Mouse (Mus musculus): Measurements from ENCODE around the gene Cmtm4. TPM values are rescaled to one million over a fixed set of nuclear protein-coding genes. Genes with fewer than 3 reads are reported as not detected.

Cmtm4 gene
- total RNA-seq, 1 experiment: 21.3 TPM

DNA sequence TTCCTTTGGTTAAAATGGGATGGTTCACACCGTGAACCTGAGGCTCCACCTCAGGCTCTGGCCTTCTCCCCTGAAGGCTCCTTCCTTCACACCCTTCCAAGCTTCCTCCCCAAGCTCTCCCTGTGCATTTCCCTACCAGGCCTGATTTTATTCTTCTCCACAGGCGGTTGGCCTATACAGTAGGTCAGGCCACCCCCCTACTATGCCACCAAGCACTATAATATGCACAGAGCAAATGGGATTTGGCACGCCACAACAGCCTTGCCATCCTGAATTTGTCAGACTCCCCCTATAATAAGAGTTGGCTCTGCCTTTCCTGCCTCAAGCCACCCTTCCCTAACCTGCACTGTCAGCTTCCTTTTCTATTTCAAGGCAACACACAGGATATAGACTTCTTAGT is 37.0 kb downstream of the Cmtm4 start:
- in situ Hi-C loops (cut with MboI; ENCODE audit: low sequenced_read_pairs in 2 of 2, unreplicated experiment in 2 of 2): no loop called here
- TF ChIP-seq CHD2 (IDR thresholded peaks at IDR 0.05; ENCODE audit: low read depth, low read length) (no peak), ZNF384 (IDR thresholded peaks at IDR 0.05; ENCODE audit: low read depth, low read length) (no peak), HCFC1 (IDR thresholded peaks at IDR 0.05; ENCODE audit: borderline replicate concordance, insufficient read depth, low read length) (no peak), ZC3H11A (IDR thresholded peaks at IDR 0.05; ENCODE audit: borderline replicate concordance, low read depth, low read length) (no peak), MAFK (IDR thresholded peaks at IDR 0.05; ENCODE audit: insufficient read depth, low read depth, low read length) (no peak)
- H3K9ac ChIP-seq (ENCODE audit: insufficient read depth, low read depth, low read length, poor library complexity, severe bottlenecking): no peak overlapping the region
- H3K27ac ChIP-seq (ENCODE audit: insufficient read depth, low read depth, low read length, poor library complexity, severe bottlenecking): no peak overlapping the region
- no peak overlapping the region for H3K4me3 ChIP-seq (ENCODE audit: insufficient read depth in 1 of 2, low read depth in 1 of 2, low read length in 2 of 2, poor library complexity in 1 of 2, severe bottlenecking in 1 of 2)
- peaks cover 17% of the 10 kb centered on the region for H3K36me3 ChIP-seq (ENCODE audit: control insufficient read depth, insufficient read depth, low read length, poor library complexity, severe bottlenecking)
- H3K9me3 ChIP-seq (ENCODE audit: control insufficient read depth, insufficient read depth, low read depth, low read length): no peaks in the 10 kb centered on the region
- H3K4me1 ChIP-seq (ENCODE audit: control insufficient read depth in 2 of 2, insufficient read depth in 2 of 2, low read length in 2 of 2, poor library complexity in 1 of 2): peaks cover 0 to 7% of the 10 kb centered on the region in 2 experiments; a peak in 1 of 4 replicates
- no peak for DNase-seq (ENCODE audit: low read depth, low spot score)

DNA sequence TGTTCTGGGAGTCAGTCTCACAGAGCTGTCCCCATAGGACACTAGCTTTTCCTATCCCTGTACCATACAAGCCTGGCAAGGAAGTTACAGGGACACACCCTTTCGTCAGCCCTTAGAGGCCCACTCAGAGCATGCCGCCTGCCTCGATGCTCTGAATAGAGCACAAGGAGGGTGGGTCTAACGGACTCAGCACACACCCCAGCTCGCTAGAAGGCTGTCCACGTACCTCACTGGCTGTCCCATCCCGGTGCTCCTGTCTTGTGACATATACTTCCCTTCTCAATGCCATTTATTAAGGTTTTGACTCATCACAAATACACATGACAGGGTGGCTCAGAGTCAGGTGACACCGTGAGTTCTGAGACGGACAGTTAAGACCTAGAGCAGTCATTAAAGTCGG is 41.1 kb downstream of the Cmtm4 start:
- Histone ChIP-seq H3K9ac (ENCODE audit: insufficient read depth, low read depth, low read length, poor library complexity, severe bottlenecking) (no peak overlapping the region), H3K27ac (ENCODE audit: insufficient read depth, low read depth, low read length, poor library complexity, severe bottlenecking) (no peak overlapping the region), H3K4me1 (ENCODE audit: control insufficient read depth in 2 of 2, insufficient read depth in 2 of 2, low read length in 2 of 2, poor library complexity in 1 of 2) (peaks cover 2 to 9% of the 10 kb centered on the region in 2 experiments; a peak in 2 of 4 replicates), H3K9me3 (ENCODE audit: control insufficient read depth, insufficient read depth, low read depth, low read length) (no peaks in the 10 kb centered on the region), H3K36me3 (ENCODE audit: control insufficient read depth, insufficient read depth, low read length, poor library complexity, severe bottlenecking) (peaks cover 13% of the 10 kb centered on the region), H3K4me3 (ENCODE audit: insufficient read depth in 1 of 2, low read depth in 1 of 2, low read length in 2 of 2, poor library complexity in 1 of 2, severe bottlenecking in 1 of 2) (no peak overlapping the region)
- DNase-seq (ENCODE audit: low read depth, low spot score): no peak
- TF ChIP-seq CHD2 (IDR thresholded peaks at IDR 0.05; ENCODE audit: low read depth, low read length) (no peak), HCFC1 (IDR thresholded peaks at IDR 0.05; ENCODE audit: borderline replicate concordance, insufficient read depth, low read length) (no peak), ZNF384 (IDR thresholded peaks at IDR 0.05; ENCODE audit: low read depth, low read length) (no peak), MAFK (IDR thresholded peaks at IDR 0.05; ENCODE audit: insufficient read depth, low read depth, low read length) (no peak), ZC3H11A (IDR thresholded peaks at IDR 0.05; ENCODE audit: borderline replicate concordance, low read depth, low read length) (no peak)
- in situ Hi-C loops (cut with MboI; ENCODE audit: low sequenced_read_pairs in 2 of 2, unreplicated experiment in 2 of 2): no loop called here

DNA sequence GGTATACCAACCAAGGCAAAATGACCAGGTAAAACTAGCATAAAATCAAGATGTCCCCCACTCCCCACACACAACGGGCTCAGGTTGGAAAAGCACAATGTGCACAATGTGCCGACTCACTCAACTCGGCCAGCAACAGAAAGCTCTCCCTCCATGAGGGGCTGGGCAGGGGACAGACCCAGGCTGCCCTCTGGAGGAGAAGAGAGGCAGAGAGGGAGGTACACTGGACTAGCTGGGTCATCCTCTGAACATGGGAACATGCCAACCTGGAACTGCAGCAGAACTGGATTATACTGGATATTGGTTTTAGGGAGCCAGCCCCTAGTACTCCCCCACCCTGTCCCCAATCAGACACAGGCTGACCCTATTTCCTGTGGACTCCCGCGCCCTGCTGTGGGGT is 42.4 kb downstream of the Cmtm4 start:
- DNase-seq (ENCODE audit: low read depth, low spot score): no peak
- H3K9ac ChIP-seq (ENCODE audit: insufficient read depth, low read depth, low read length, poor library complexity, severe bottlenecking): no peak overlapping the region
- peaks cover 13% of the 10 kb centered on the region for H3K36me3 ChIP-seq (ENCODE audit: control insufficient read depth, insufficient read depth, low read length, poor library complexity, severe bottlenecking)
- peaks cover 2 to 9% of the 10 kb centered on the region in 2 experiments; a peak in 2 of 4 replicates for H3K4me1 ChIP-seq (ENCODE audit: control insufficient read depth in 2 of 2, insufficient read depth in 2 of 2, low read length in 2 of 2, poor library complexity in 1 of 2)
- in situ Hi-C loops (cut with MboI; ENCODE audit: low sequenced_read_pairs in 2 of 2, unreplicated experiment in 2 of 2): no loop called here
- H3K4me3 ChIP-seq (ENCODE audit: insufficient read depth in 1 of 2, low read depth in 1 of 2, low read length in 2 of 2, poor library complexity in 1 of 2, severe bottlenecking in 1 of 2): no peak overlapping the region
- TF ChIP-seq MAFK (IDR thresholded peaks at IDR 0.05; ENCODE audit: insufficient read depth, low read depth, low read length): no peak
- no peak for TF ChIP-seq HCFC1 (IDR thresholded peaks at IDR 0.05; ENCODE audit: borderline replicate concordance, insufficient read depth, low read length)
- TF ChIP-seq CHD2 (IDR thresholded peaks at IDR 0.05; ENCODE audit: low read depth, low read length): no peak
- no peak for TF ChIP-seq ZNF384 (IDR thresholded peaks at IDR 0.05; ENCODE audit: low read depth, low read length)
- TF ChIP-seq ZC3H11A (IDR thresholded peaks at IDR 0.05; ENCODE audit: borderline replicate concordance, low read depth, low read length): no peak
- H3K9me3 ChIP-seq (ENCODE audit: control insufficient read depth, insufficient read depth, low read depth, low read length): no peaks in the 10 kb centered on the region
- H3K27ac ChIP-seq (ENCODE audit: insufficient read depth, low read depth, low read length, poor library complexity, severe bottlenecking): no peak overlapping the region; the same call in 1 of the 2 replicates

DNA sequence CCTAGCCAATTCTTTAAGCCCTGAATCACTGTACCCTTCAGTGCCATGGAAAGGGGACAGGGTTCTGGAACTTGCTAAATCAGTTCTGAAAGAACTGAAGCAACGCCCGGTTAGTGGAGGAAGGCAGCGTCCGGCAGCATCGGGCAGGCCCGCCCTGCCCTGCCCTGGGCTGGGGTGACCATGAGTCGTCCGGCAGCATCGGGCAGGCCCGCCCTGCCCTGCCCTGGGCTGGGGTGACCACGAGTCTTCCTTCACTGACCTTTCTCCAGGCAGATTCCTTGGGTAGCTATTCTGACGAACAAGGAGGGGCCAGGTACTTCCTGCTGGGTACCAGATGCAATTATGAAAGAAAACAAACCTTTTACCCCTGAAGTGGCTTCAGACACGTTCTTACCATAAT is 45.6 kb downstream of the Cmtm4 start:
- peaks cover 18% of the 10 kb centered on the region for H3K36me3 ChIP-seq (ENCODE audit: control insufficient read depth, insufficient read depth, low read length, poor library complexity, severe bottlenecking)
- H3K27ac ChIP-seq (ENCODE audit: insufficient read depth, low read depth, low read length, poor library complexity, severe bottlenecking): no peak overlapping the region
- H3K4me1 ChIP-seq (ENCODE audit: control insufficient read depth in 2 of 2, insufficient read depth in 2 of 2, low read length in 2 of 2, poor library complexity in 1 of 2): peaks cover 2 to 12% of the 10 kb centered on the region in 2 experiments; a peak in 2 of 4 replicates
- TF ChIP-seq ZC3H11A (IDR thresholded peaks at IDR 0.05; ENCODE audit: borderline replicate concordance, low read depth, low read length) (no peak), MAFK (IDR thresholded peaks at IDR 0.05; ENCODE audit: insufficient read depth, low read depth, low read length) (no peak), CHD2 (IDR thresholded peaks at IDR 0.05; ENCODE audit: low read depth, low read length) (no peak), HCFC1 (IDR thresholded peaks at IDR 0.05; ENCODE audit: borderline replicate concordance, insufficient read depth, low read length) (no peak), ZNF384 (IDR thresholded peaks at IDR 0.05; ENCODE audit: low read depth, low read length) (no peak)
- DNase-seq (ENCODE audit: low read depth, low spot score): no peak
- no peak overlapping the region for H3K4me3 ChIP-seq (ENCODE audit: insufficient read depth in 1 of 2, low read depth in 1 of 2, low read length in 2 of 2, poor library complexity in 1 of 2, severe bottlenecking in 1 of 2)
- in situ Hi-C loops (cut with MboI; ENCODE audit: low sequenced_read_pairs in 2 of 2, unreplicated experiment in 2 of 2): no loop called here
- no peak overlapping the region for H3K9ac ChIP-seq (ENCODE audit: insufficient read depth, low read depth, low read length, poor library complexity, severe bottlenecking)
- no peaks in the 10 kb centered on the region for H3K9me3 ChIP-seq (ENCODE audit: control insufficient read depth, insufficient read depth, low read depth, low read length)

DNA sequence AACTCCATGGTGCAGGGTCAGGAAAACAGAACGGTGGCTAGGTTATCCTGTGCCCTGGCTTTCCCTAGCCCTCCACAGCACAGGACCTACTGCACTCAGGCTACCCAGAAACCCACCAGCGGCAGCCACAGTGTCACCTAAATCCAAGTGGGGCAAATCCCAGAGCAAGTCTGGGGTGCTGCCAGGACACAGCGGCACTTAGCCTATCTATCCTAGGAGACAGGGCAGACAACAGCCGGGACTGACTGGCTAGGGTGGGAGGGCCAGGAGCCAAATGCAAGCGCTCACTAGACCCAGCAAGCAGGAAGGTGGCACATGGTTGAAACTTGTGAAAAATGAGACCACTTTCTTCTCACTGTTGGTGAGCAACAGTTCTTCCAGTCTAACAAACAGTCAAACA is 46.6 kb downstream of the Cmtm4 start:
- TF ChIP-seq ZNF384 (IDR thresholded peaks at IDR 0.05; ENCODE audit: low read depth, low read length) (no peak), MAFK (IDR thresholded peaks at IDR 0.05; ENCODE audit: insufficient read depth, low read depth, low read length) (no peak), HCFC1 (IDR thresholded peaks at IDR 0.05; ENCODE audit: borderline replicate concordance, insufficient read depth, low read length) (no peak), CHD2 (IDR thresholded peaks at IDR 0.05; ENCODE audit: low read depth, low read length) (no peak), ZC3H11A (IDR thresholded peaks at IDR 0.05; ENCODE audit: borderline replicate concordance, low read depth, low read length) (no peak)
- H3K4me1 ChIP-seq (ENCODE audit: control insufficient read depth in 2 of 2, insufficient read depth in 2 of 2, low read length in 2 of 2, poor library complexity in 1 of 2): peaks cover 2 to 12% of the 10 kb centered on the region in 2 experiments; a peak in 2 of 4 replicates
- H3K9me3 ChIP-seq (ENCODE audit: control insufficient read depth, insufficient read depth, low read depth, low read length): no peaks in the 10 kb centered on the region
- H3K27ac ChIP-seq (ENCODE audit: insufficient read depth, low read depth, low read length, poor library complexity, severe bottlenecking): no peak overlapping the region
- no peak overlapping the region for H3K4me3 ChIP-seq (ENCODE audit: insufficient read depth in 1 of 2, low read depth in 1 of 2, low read length in 2 of 2, poor library complexity in 1 of 2, severe bottlenecking in 1 of 2)
- DNase-seq (ENCODE audit: low read depth, low spot score): no peak
- no peak overlapping the region for H3K9ac ChIP-seq (ENCODE audit: insufficient read depth, low read depth, low read length, poor library complexity, severe bottlenecking)
- peaks cover 7% of the 10 kb centered on the region for H3K36me3 ChIP-seq (ENCODE audit: control insufficient read depth, insufficient read depth, low read length, poor library complexity, severe bottlenecking)
- in situ Hi-C loops (cut with MboI; ENCODE audit: low sequenced_read_pairs in 2 of 2, unreplicated experiment in 2 of 2): no loop called here

Measured in ES-E14 (cell line).